Mouse (Mus musculus) hindbrain, embryonic 13.5 days (tissue): Measurements from ENCODE around the gene Itpkc. TPM values are rescaled to one million over a fixed set of nuclear protein-coding genes. Genes with fewer than 3 reads are reported as not detected.
A peak's percentile ranks its signal among the peaks of the same experiment; 100 is the strongest.

Source experiments
- ATAC-seq: fragments of 200-750 bp; cut with Nextera tagmentation; 2 replicates; pipeline ENCODE4 v1.8.0; 2017; ENCODE audit warnings: moderate TSS enrichment; ENCODE audit not compliant: low FRiP score
- H3K27ac ChIP-seq: fragments of 300-500 bp; sonication (generic); 2 replicates; pipeline ENCODE4 v1.5.1; 2015; ENCODE audit warnings: inconsistent platforms, mild to moderate bottlenecking, moderate library complexity
- H3K27me3 ChIP-seq: fragments of 300-500 bp; sonication (generic); 2 replicates; pipeline ENCODE4 v1.6.1; 2015; ENCODE audit warnings: mild to moderate bottlenecking, inconsistent platforms
- H3K36me3 ChIP-seq: fragments of 300-500 bp; sonication (generic); 2 replicates; pipeline ENCODE4 v1.6.1; 2015; ENCODE audit warnings: mild to moderate bottlenecking, inconsistent platforms
- H3K4me1 ChIP-seq: fragments of 300-500 bp; sonication (generic); replicated peaks from 2 replicates; pipeline ENCODE4 v1.6.1; 2015; ENCODE audit warnings: inconsistent platforms
- H3K4me2 ChIP-seq: fragments of 300-500 bp; sonication (generic); 2 replicates; pipeline ENCODE4 v1.6.1; 2015; ENCODE audit warnings: inconsistent platforms, mild to moderate bottlenecking, moderate library complexity
- H3K4me3 ChIP-seq: fragments of 300-500 bp; sonication (generic); 2 replicates; pipeline ENCODE4 v1.5.1; 2015; ENCODE audit warnings: mild to moderate bottlenecking, inconsistent platforms
- H3K9ac ChIP-seq: fragments of 300-500 bp; sonication (generic); 2 replicates; pipeline ENCODE4 v1.6.1; 2015; ENCODE audit warnings: mild to moderate bottlenecking, inconsistent platforms
- H3K9me3 ChIP-seq: fragments of 300-500 bp; sonication (generic); 2 replicates; pipeline ENCODE4 v1.6.1; 2016; ENCODE audit warnings: inconsistent platforms
- WGBS: fragments of 180-500 bp; shearing (Covaris S2); methylation state at CpG from one replicate; pipeline ENCODE4 v1.1.7; 2015; 5-methylcytosine and 5-hydroxymethylcytosine counted together
- polyA plus RNA-seq: library from polyadenylated mRNA; unstranded; fragments of >200 nt; fragmentation: Nextera tagmentation; extraction: Ambion mirVana; gene quantifications from 2 replicates; pipeline ENCODE4 v1.2.1, GENCODE M21; 2015

Gene Itpkc
- polyA plus RNA-seq, 1 experiment from 2014 or later = 6.5 TPM

- H3K9ac ChIP-seq = no peak overlapping the region
- H3K27me3 ChIP-seq = no peaks in the 10 kb centered on the region
- H3K27ac ChIP-seq = no peak overlapping the region
- H3K9me3 ChIP-seq = no peaks in the 10 kb centered on the region
- H3K4me3 ChIP-seq = no peak overlapping the region
- H3K36me3 ChIP-seq = peaks cover 96% of the 10 kb centered on the region
- no peaks in the 10 kb centered on the region for H3K4me1 ChIP-seq
- no peak overlapping the region for H3K4me2 ChIP-seq
- ATAC-seq = no peak
- WGBS = 98% methylated on average over 2 of the region's 2 CpGs
Measured at GRCm38 (mm10) chr7:27212626-27213025, 15.8 kb downstream of the Itpkc start.

GRCm38 (mm10) chr7:27203730-27204449 is 24.6 kb downstream of the Itpkc start:
- Histone ChIP-seq H3K36me3 (peaks cover 71% of the 10 kb centered on the region), H3K9ac (no peak overlapping the region), H3K4me3 (no peak overlapping the region), H3K9me3 (no peaks in the 10 kb centered on the region), H3K4me1 (no peaks in the 10 kb centered on the region), H3K27ac (no peak overlapping the region), H3K27me3 (no peaks in the 10 kb centered on the region), H3K4me2 (no peak overlapping the region)
- WGBS = 96% methylated on average over 8 of the region's 8 CpGs
- ATAC-seq = no peak

- ATAC-seq = no peak
- Histone ChIP-seq H3K4me3 (no peak overlapping the region), H3K4me2 (no peak overlapping the region), H3K9me3 (no peaks in the 10 kb centered on the region), H3K27me3 (no peaks in the 10 kb centered on the region), H3K9ac (no peak overlapping the region), H3K36me3 (peaks cover 31% of the 10 kb centered on the region), H3K27ac (no peak overlapping the region), H3K4me1 (peaks cover 19% of the 10 kb centered on the region)
- WGBS = 96% methylated on average over 8 of the region's 8 CpGs
Measured at GRCm38 (mm10) chr7:27198779-27199178, 29.7 kb downstream of the Itpkc start.

GRCm38 (mm10) chr7:27198355-27198754 is 30.1 kb downstream of the Itpkc start:
- Histone ChIP-seq H3K4me2 (no peak overlapping the region), H3K36me3 (peaks cover 31% of the 10 kb centered on the region), H3K27ac (no peak overlapping the region), H3K9ac (no peak overlapping the region), H3K9me3 (no peaks in the 10 kb centered on the region), H3K4me3 (no peak overlapping the region), H3K27me3 (no peaks in the 10 kb centered on the region), H3K4me1 (peaks cover 23% of the 10 kb centered on the region)
- ATAC-seq = no peak

GRCm38 (mm10) chr7:27197634-27198033 is 30.8 kb downstream of the Itpkc start:
- Histone ChIP-seq H3K9me3 (no peaks in the 10 kb centered on the region), H3K4me3 (no peak overlapping the region), H3K4me2 (no peak overlapping the region), H3K4me1 (peaks cover 30% of the 10 kb centered on the region), H3K27ac (no peak overlapping the region), H3K9ac (no peak overlapping the region), H3K36me3 (peaks cover 31% of the 10 kb centered on the region), H3K27me3 (no peaks in the 10 kb centered on the region)
- ATAC-seq = no peak
- 92% methylated on average over 8 of the region's 8 CpGs for WGBS

- H3K9ac ChIP-seq = no peak overlapping the region
- peak overlapping the region; percentile 95; the same call in 1 of the 2 replicates for H3K4me2 ChIP-seq
- H3K4me1 ChIP-seq = peaks cover 33% of the 10 kb centered on the region
- H3K27me3 ChIP-seq = no peaks in the 10 kb centered on the region
- H3K36me3 ChIP-seq = peaks cover 31% of the 10 kb centered on the region
- no peaks in the 10 kb centered on the region for H3K9me3 ChIP-seq
- no peak overlapping the region for H3K27ac ChIP-seq
- no peak for ATAC-seq
- 81% methylated on average over 3 of the region's 3 CpGs for WGBS
- no peak overlapping the region for H3K4me3 ChIP-seq
Measured at GRCm38 (mm10) chr7:27197136-27197535, 31.3 kb downstream of the Itpkc start.

- peak; percentile 99 for ATAC-seq
- under 1% methylated on average over 63 of the region's 64 CpGs for WGBS
- H3K4me3 ChIP-seq = peak within 1 kb of the TSS; percentile 78
- no peaks in the 10 kb centered on the region for H3K9me3 ChIP-seq
- H3K4me1 ChIP-seq = peaks cover 33% of the 10 kb centered on the region
- H3K9ac ChIP-seq = peak within 1 kb of the TSS; percentile 87
- H3K27me3 ChIP-seq = no peaks in the 10 kb centered on the region
- H3K4me2 ChIP-seq = peak within 1 kb of the TSS; percentile 95
- H3K36me3 ChIP-seq = peaks cover 38% of the 10 kb centered on the region
- H3K27ac ChIP-seq = peak within 1 kb of the TSS; percentile 98
Measured at GRCm38 (mm10) chr7:27195681-27196611, 32.5 kb downstream of the Itpkc start, which contains the start of the genes BC024978 and Snrpa. Gene BC024978 (plus strand): TSS chr7:27195781. Gene Snrpa (minus strand): TSS chr7:27196271.

- Histone ChIP-seq H3K27ac (no peak overlapping the region), H3K4me1 (peaks cover 33% of the 10 kb centered on the region), H3K9ac (peak overlapping the region; percentile 35; the same call in 1 of the 2 replicates), H3K27me3 (no peaks in the 10 kb centered on the region), H3K36me3 (peaks cover 53% of the 10 kb centered on the region), H3K4me3 (0 out of 2 replicates have a peak overlapping the region, but pooled peaks have one; percentile 4), H3K4me2 (peak overlapping the region; percentile 95), H3K9me3 (no peaks in the 10 kb centered on the region)
- ATAC-seq = no peak
- WGBS = 86% methylated on average over 4 of the region's 4 CpGs
Measured at GRCm38 (mm10) chr7:27193731-27194130, 34.7 kb downstream of the Itpkc start.

- Histone ChIP-seq H3K9ac (no peak overlapping the region), H3K4me3 (no peak overlapping the region), H3K4me1 (peaks cover 33% of the 10 kb centered on the region), H3K9me3 (no peaks in the 10 kb centered on the region), H3K27ac (no peak overlapping the region), H3K27me3 (no peaks in the 10 kb centered on the region), H3K36me3 (peaks cover 64% of the 10 kb centered on the region), H3K4me2 (no peak overlapping the region)
- 96% methylated on average over 5 of the region's 5 CpGs for WGBS
- no peak for ATAC-seq
Measured at GRCm38 (mm10) chr7:27192434-27192833, 36.0 kb downstream of the Itpkc start.

- no peak overlapping the region for H3K27ac ChIP-seq
- no peak overlapping the region for H3K9ac ChIP-seq
- H3K4me3 ChIP-seq = no peak overlapping the region
- no peak for ATAC-seq
- WGBS = 98% methylated on average over 10 of the region's 10 CpGs
- H3K36me3 ChIP-seq = peaks cover 94% of the 10 kb centered on the region
- no peaks in the 10 kb centered on the region for H3K27me3 ChIP-seq
- H3K4me2 ChIP-seq = no peak overlapping the region
- H3K9me3 ChIP-seq = no peaks in the 10 kb centered on the region
- peaks cover 20% of the 10 kb centered on the region for H3K4me1 ChIP-seq
Measured at GRCm38 (mm10) chr7:27189271-27189931, 39.1 kb downstream of the Itpkc start.

GRCm38 (mm10) chr7:27185986-27186385 is 42.5 kb downstream of the Itpkc start:
- Histone ChIP-seq H3K27me3 (no peaks in the 10 kb centered on the region), H3K4me1 (no peaks in the 10 kb centered on the region), H3K36me3 (peaks cover 86% of the 10 kb centered on the region), H3K9me3 (no peaks in the 10 kb centered on the region), H3K9ac (no peak overlapping the region), H3K4me3 (no peak overlapping the region), H3K27ac (no peak overlapping the region), H3K4me2 (no peak overlapping the region)
- 94% methylated on average over 5 of the region's 5 CpGs for WGBS
- no peak for ATAC-seq

GRCm38 (mm10) chr7:27184964-27185363 is 43.5 kb downstream of the Itpkc start:
- ATAC-seq = no peak
- Histone ChIP-seq H3K4me2 (no peak overlapping the region), H3K4me1 (peaks cover 4% of the 10 kb centered on the region), H3K36me3 (peaks cover 75% of the 10 kb centered on the region), H3K9me3 (no peaks in the 10 kb centered on the region), H3K4me3 (no peak overlapping the region), H3K9ac (no peak overlapping the region), H3K27ac (no peak overlapping the region), H3K27me3 (no peaks in the 10 kb centered on the region)
- 77% methylated on average over 3 of the region's 3 CpGs for WGBS
